25 mouse cellular contexts compared by ENCODE assay signal in the genomic region with DNA sequence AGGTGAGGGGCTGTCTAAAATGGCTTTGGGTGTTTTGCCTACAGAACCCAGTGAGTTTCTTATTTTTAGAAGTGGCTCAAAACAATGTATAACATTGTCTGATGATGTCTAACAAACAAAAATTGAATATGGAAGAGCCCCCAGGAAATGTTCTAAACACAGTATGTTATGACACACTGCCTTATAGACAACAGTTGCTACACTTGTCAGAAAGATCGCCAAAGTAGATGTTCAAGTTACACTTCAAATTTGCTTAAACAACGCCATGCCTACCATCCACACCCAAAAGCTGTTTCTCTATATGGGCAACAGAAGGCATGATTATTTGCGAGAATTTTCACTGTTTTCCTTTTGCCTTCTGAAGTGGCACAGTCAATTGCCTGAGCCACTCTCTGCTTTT. TPM values are rescaled to one million over a fixed set of nuclear protein-coding genes. Genes with fewer than 3 reads are reported as not detected.
DNase-seq lines count a peak whose midpoint lies in the region; ATAC-seq and TF ChIP-seq lines count a peak whose summit lies in the region.
"Had no signal": no experiment of that assay in that cellular context is flagged by ENCODE, and none has a peak within 500 bp of the region (broad histone marks: within the 10 kb centered on the region; RNA-seq: fewer than 3 reads in every experiment).

No protein-coding gene starts in this region.

- 77% methylated on average over 3 of the region's 3 CpGs for WGBS in forebrain, embryonic 15.5 days
- 88% methylated on average over 3 of the region's 3 CpGs for WGBS in forebrain, embryonic 10.5 days
- 72% methylated on average over 3 of the region's 3 CpGs for WGBS in forebrain, embryonic 16.5 days
- 83% methylated on average over 3 of the region's 3 CpGs for WGBS in forebrain, embryonic 11.5 days
- WGBS in forebrain, postnatal 0 days, result 58% methylated on average over 3 of the region's 3 CpGs
- WGBS in forebrain, embryonic 14.5 days, result 80% methylated on average over 3 of the region's 3 CpGs
- 85% methylated on average over 3 of the region's 3 CpGs for WGBS in midbrain, embryonic 11.5 days

- H3K4me1 ChIP-seq in forebrain, embryonic 15.5 days, result peaks cover 4% of the 10 kb centered on the region; the same call in 1 of the 2 replicates
- H3K4me1 ChIP-seq in forebrain, embryonic 10.5 days, result no peaks in the 10 kb centered on the region
- no peaks in the 10 kb centered on the region; the same call in 1 of the 2 replicates for H3K4me1 ChIP-seq in forebrain, embryonic 16.5 days (replicated peaks; ENCODE audit: control insufficient read depth, insufficient read depth, low read length)
- H3K4me1 ChIP-seq in forebrain, embryonic 11.5 days (replicated peaks; ENCODE audit: control insufficient read depth, insufficient read depth, low read length), result no peaks in the 10 kb centered on the region
- no peaks in the 10 kb centered on the region for H3K4me1 ChIP-seq in forebrain, postnatal 0 days (ENCODE audit: insufficient read depth)
- no peaks in the 10 kb centered on the region for H3K4me1 ChIP-seq in forebrain, embryonic 14.5 days (ENCODE audit: control insufficient read depth, insufficient read depth, low read length)
- no peaks in the 10 kb centered on the region for H3K4me1 ChIP-seq in midbrain, embryonic 11.5 days (ENCODE audit: control insufficient read depth, insufficient read depth, low read length)

- no peak for TF ChIP-seq CTCF in forebrain, postnatal 0 days (IDR thresholded peaks at IDR 0.05; ENCODE audit: low read depth)

- no peaks in the 10 kb centered on the region for H3K9me3 ChIP-seq in forebrain, embryonic 15.5 days
- no peaks in the 10 kb centered on the region for H3K9me3 ChIP-seq in forebrain, embryonic 10.5 days
- no peaks in the 10 kb centered on the region for H3K9me3 ChIP-seq in forebrain, embryonic 16.5 days (ENCODE audit: control insufficient read depth, low read length)
- no peaks in the 10 kb centered on the region for H3K9me3 ChIP-seq in forebrain, embryonic 11.5 days (ENCODE audit: control insufficient read depth, low read length)
- H3K9me3 ChIP-seq in forebrain, postnatal 0 days (ENCODE audit: low read length), result no peaks in the 10 kb centered on the region
- no peaks in the 10 kb centered on the region for H3K9me3 ChIP-seq in forebrain, embryonic 14.5 days (replicated peaks; ENCODE audit: control insufficient read depth, low read length)
- H3K9me3 ChIP-seq in midbrain, embryonic 11.5 days (ENCODE audit: control insufficient read depth, low read length), result no peaks in the 10 kb centered on the region
- H3K9me3 ChIP-seq: G1E had no signal

- H3K4me3 ChIP-seq in forebrain, embryonic 15.5 days, result no peak overlapping the region
- H3K4me3 ChIP-seq in forebrain, embryonic 10.5 days, result no peak overlapping the region
- H3K4me3 ChIP-seq in forebrain, embryonic 16.5 days (replicated peaks; ENCODE audit: low read length), result no peak overlapping the region
- H3K4me3 ChIP-seq in forebrain, embryonic 11.5 days (ENCODE audit: low read depth, low read length), result no peak overlapping the region
- H3K4me3 ChIP-seq in forebrain, postnatal 0 days (ENCODE audit: low read depth, low read length), result no peak overlapping the region
- H3K4me3 ChIP-seq in forebrain, embryonic 14.5 days (ENCODE audit: low read depth, low read length), result no peak overlapping the region
- no peak overlapping the region for H3K4me3 ChIP-seq in midbrain, embryonic 11.5 days (ENCODE audit: low read depth, low read length)

- no peak for DNase-seq in forebrain, embryonic 10.5 days (ENCODE audit: extremely low spot score, low spot score)
- DNase-seq in forebrain, embryonic 11.5 days (ENCODE audit: low spot score), result no peak
- peak; percentile 32 for DNase-seq in forebrain, postnatal 0 days
- DNase-seq in forebrain, embryonic 14.5 days (ENCODE audit: low spot score), result no peak
- DNase-seq in brain, embryonic 18.5 days (ENCODE audit: low read depth, low spot score), result peak; percentile 30
- no peak for DNase-seq in midbrain, embryonic 11.5 days (ENCODE audit: low spot score, missing footprints)
- DNase-seq: adrenal gland, adult 2 months; adrenal gland, adult 8-10 months; adrenal gland, postnatal 10 days; adrenal gland, postnatal 14 days; adrenal gland, postnatal 25 days; adrenal gland, postnatal 36 days; B cell, adult 2 months; cerebellum, adult 11 months; cerebellum, adult 11-12 months; cerebellum, adult 18-20 months had no signal

- no peaks in the 10 kb centered on the region for H3K27me3 ChIP-seq in forebrain, embryonic 15.5 days
- H3K27me3 ChIP-seq in forebrain, embryonic 10.5 days (ENCODE audit: poor library complexity, severe bottlenecking), result no peaks in the 10 kb centered on the region
- no peaks in the 10 kb centered on the region for H3K27me3 ChIP-seq in forebrain, embryonic 16.5 days (replicated peaks; ENCODE audit: control insufficient read depth, insufficient read depth, low read length)
- H3K27me3 ChIP-seq in forebrain, embryonic 11.5 days (ENCODE audit: control insufficient read depth, insufficient read depth, low read length), result no peaks in the 10 kb centered on the region
- no peaks in the 10 kb centered on the region for H3K27me3 ChIP-seq in forebrain, postnatal 0 days (ENCODE audit: insufficient read depth, low read length)
- H3K27me3 ChIP-seq in forebrain, embryonic 14.5 days (replicated peaks; ENCODE audit: control insufficient read depth, insufficient read depth, low read length), result no peaks in the 10 kb centered on the region
- no peaks in the 10 kb centered on the region for H3K27me3 ChIP-seq in midbrain, embryonic 11.5 days (ENCODE audit: control insufficient read depth, insufficient read depth, low read length)
- H3K27me3 ChIP-seq: CH12.LX, Patski had no signal

- H3K4me2 ChIP-seq in forebrain, embryonic 15.5 days (replicated peaks), result no peak overlapping the region
- no peak overlapping the region for H3K4me2 ChIP-seq in forebrain, embryonic 16.5 days (ENCODE audit: low read length)
- no peak overlapping the region for H3K4me2 ChIP-seq in forebrain, embryonic 11.5 days (ENCODE audit: low read depth, low read length, severe bottlenecking)
- H3K4me2 ChIP-seq in forebrain, postnatal 0 days (ENCODE audit: low read depth), result no peak overlapping the region
- H3K4me2 ChIP-seq in forebrain, embryonic 14.5 days (ENCODE audit: low read length), result no peak overlapping the region
- H3K4me2 ChIP-seq in midbrain, embryonic 11.5 days, result no peak overlapping the region

- no peak overlapping the region for H3K27ac ChIP-seq in forebrain, embryonic 15.5 days (replicated peaks)
- no peak overlapping the region for H3K27ac ChIP-seq in forebrain, embryonic 10.5 days
- no peak overlapping the region for H3K27ac ChIP-seq in forebrain, embryonic 16.5 days (ENCODE audit: low read length)
- no peak overlapping the region for H3K27ac ChIP-seq in forebrain, embryonic 11.5 days (ENCODE audit: low read depth, low read length)
- no peak overlapping the region for H3K27ac ChIP-seq in forebrain, postnatal 0 days (ENCODE audit: low read depth, low read length)
- no peak overlapping the region for H3K27ac ChIP-seq in forebrain, embryonic 14.5 days (ENCODE audit: low read depth, low read length)
- no peak overlapping the region for H3K27ac ChIP-seq in midbrain, embryonic 11.5 days (ENCODE audit: low read depth, low read length)

- H3K9ac ChIP-seq in forebrain, embryonic 15.5 days (replicated peaks), result no peak overlapping the region
- no peak overlapping the region for H3K9ac ChIP-seq in forebrain, embryonic 16.5 days (replicated peaks; ENCODE audit: low read depth, low read length)
- no peak overlapping the region for H3K9ac ChIP-seq in forebrain, embryonic 11.5 days (ENCODE audit: low read length)
- H3K9ac ChIP-seq in forebrain, postnatal 0 days, result no peak overlapping the region
- H3K9ac ChIP-seq in forebrain, embryonic 14.5 days (ENCODE audit: low read length), result no peak overlapping the region
- no peak overlapping the region for H3K9ac ChIP-seq in midbrain, embryonic 11.5 days (ENCODE audit: low read length)

- H3K36me3 ChIP-seq in forebrain, embryonic 15.5 days, result no peaks in the 10 kb centered on the region
- H3K36me3 ChIP-seq in forebrain, embryonic 10.5 days (replicated peaks), result no peaks in the 10 kb centered on the region
- H3K36me3 ChIP-seq in forebrain, embryonic 16.5 days (ENCODE audit: control insufficient read depth, insufficient read depth), result no peaks in the 10 kb centered on the region
- no peaks in the 10 kb centered on the region for H3K36me3 ChIP-seq in forebrain, embryonic 11.5 days (ENCODE audit: control insufficient read depth, insufficient read depth, low read length)
- H3K36me3 ChIP-seq in forebrain, postnatal 0 days (ENCODE audit: insufficient read depth), result no peaks in the 10 kb centered on the region
- H3K36me3 ChIP-seq in forebrain, embryonic 14.5 days (ENCODE audit: control insufficient read depth, insufficient read depth, low read length), result no peaks in the 10 kb centered on the region
- H3K36me3 ChIP-seq in midbrain, embryonic 11.5 days (ENCODE audit: control insufficient read depth, insufficient read depth, low read length), result no peaks in the 10 kb centered on the region
- H3K36me3 ChIP-seq: G1E had no signal

- ATAC-seq in forebrain, embryonic 15.5 days (replicated peaks), result 0 out of 2 replicates have a peak, but pooled peaks have one; percentile 43
- ATAC-seq in forebrain, embryonic 16.5 days, result peak; percentile 59
- no peak for ATAC-seq in forebrain, embryonic 11.5 days (replicated peaks; ENCODE audit: low FRiP score)
- peak; percentile 84 for ATAC-seq in forebrain, postnatal 0 days
- ATAC-seq in forebrain, embryonic 14.5 days, result no peak
- ATAC-seq in midbrain, embryonic 11.5 days (ENCODE audit: low FRiP score), result no peak
- ATAC-seq: activated CD4-positive, CD25-positive, alpha-beta regulatory T cell, adult 4 months; CD4-positive, CD25-positive, alpha-beta regulatory T cell, adult 4 months; Patski had no signal

RNA-seq across cellular contexts. Expression of a gene that starts 10.8 kb away (rescaled TPM):
- polyA plus RNA-seq in forebrain, embryonic 15.5 days (2015; fragmentation: Nextera tagmentation; extraction: Ambion mirVana), result 27.2 and 33.9 TPM in 2 replicates
- 2.0 and 2.8 TPM in 2 replicates for polyA plus RNA-seq in forebrain, embryonic 10.5 days (2016; fragmentation: Nextera tagmentation; extraction: Ambion mirVana)
- polyA plus RNA-seq in forebrain, embryonic 16.5 days (2015; fragmentation: Nextera tagmentation; extraction: Ambion mirVana), result 28.7 and 30.3 TPM in 2 replicates
- polyA plus RNA-seq in forebrain, embryonic 11.5 days (2014; fragmentation: Nextera tagmentation; extraction: Ambion mirVana), result 12.1 TPM in 2 replicates
- 154 and 164 TPM in 2 replicates for total RNA-seq in forebrain, postnatal 0 days (2014; rRNA removed)
- 16.9 and 27.2 TPM in 2 replicates for polyA plus RNA-seq in forebrain, postnatal 0 days (2015; fragmentation: Nextera tagmentation; extraction: Ambion mirVana)
- 36.0 TPM in 2 replicates for polyA plus RNA-seq in forebrain, embryonic 14.5 days (2014; fragmentation: Nextera tagmentation; extraction: Ambion mirVana)
- 12.6 and 13.3 TPM in 2 replicates for polyA plus RNA-seq in midbrain, embryonic 11.5 days (2014; fragmentation: Nextera tagmentation; extraction: Ambion mirVana)
- total RNA-seq: MEL had no signal
- polyA plus RNA-seq: C2C12, G1E, Patski had no signal

Comparison
In these comparisons a context has a peak if more than half of its experiments do, and no peak if none do; other contexts are left out.
1. ATAC-seq: peak in forebrain, embryonic 15.5 days (single experiment), forebrain, embryonic 16.5 days (single experiment) and forebrain, postnatal 0 days (single experiment); none in forebrain, embryonic 11.5 days (single experiment), forebrain, embryonic 14.5 days (single experiment) and midbrain, embryonic 11.5 days (single experiment).
2. DNase-seq: peak in forebrain, postnatal 0 days (single experiment) and brain, embryonic 18.5 days (single experiment); none in forebrain, embryonic 10.5 days (single experiment), forebrain, embryonic 11.5 days (single experiment), forebrain, embryonic 14.5 days (single experiment) and midbrain, embryonic 11.5 days (single experiment).